Mouse (Mus musculus): ENCODE data around the gene A730049H05Rik.

GRCm38 (mm10) chr6:92786701-92787375 is 29.4 kb upstream of the A730049H05Rik start:
- no peak for TF ChIP-seq CTCF (IDR thresholded peaks at IDR 0.05; ENCODE audit: insufficient read depth, low read depth, low read length)
- TF ChIP-seq POLR2A (IDR thresholded peaks at IDR 0.05; ENCODE audit: insufficient read depth, low read depth, low read length), result no peak
